Mouse (Mus musculus) monocyte, adult 2 months (primary cell): ENCODE measurements around the gene Astn2.

Experiments
- DNase-seq, 2 experiments: peaks; one replicate each; pipeline ENCODE4 v3.0.0; 2022; ENCODE audit warnings: low spot score in 2 of 2, low read depth in 1 of 2

The Astn2 gene

GRCm38 (mm10) chr4:66002936-66003335, 401.5 kb downstream of the Astn2 start:
- no peak for DNase-seq

GRCm38 (mm10) chr4:65983643-65984042, 420.8 kb downstream of the Astn2 start:
- no peak for DNase-seq

GRCm38 (mm10) chr4:65982882-65983281, 421.5 kb downstream of the Astn2 start:
- no peak for DNase-seq

- DNase-seq = no peak
These were observed 428.2 kb downstream of the Astn2 start for GRCm38 (mm10) chr4:65976251-65976650.

GRCm38 (mm10) chr4:65972395-65972794, 432.0 kb downstream of the Astn2 start:
- no peak for DNase-seq

- no peak for DNase-seq
These were observed 435.1 kb downstream of the Astn2 start for GRCm38 (mm10) chr4:65969318-65969717.

- no peak for DNase-seq
These were observed 439.8 kb downstream of the Astn2 start for GRCm38 (mm10) chr4:65964604-65965003.

- DNase-seq = no peak
These were observed 445.1 kb downstream of the Astn2 start for GRCm38 (mm10) chr4:65959188-65959759.

GRCm38 (mm10) chr4:65958369-65959187, 445.8 kb downstream of the Astn2 start:
- no peak for DNase-seq

GRCm38 (mm10) chr4:65951918-65952317, 452.5 kb downstream of the Astn2 start:
- no peak for DNase-seq

- DNase-seq = no peak
These were observed 457.2 kb downstream of the Astn2 start for GRCm38 (mm10) chr4:65947141-65947649.

GRCm38 (mm10) chr4:65946021-65946420, 458.4 kb downstream of the Astn2 start:
- DNase-seq = no peak

GRCm38 (mm10) chr4:65930901-65931300, 473.5 kb downstream of the Astn2 start:
- DNase-seq = no peak

GRCm38 (mm10) chr4:65920294-65920693, 484.1 kb downstream of the Astn2 start:
- DNase-seq = no peak

- DNase-seq = no peak
These were observed 488.1 kb downstream of the Astn2 start for GRCm38 (mm10) chr4:65916027-65917008.

- no peak for DNase-seq
These were observed 492.0 kb downstream of the Astn2 start for GRCm38 (mm10) chr4:65912247-65912942.

GRCm38 (mm10) chr4:65907660-65908059, 496.8 kb downstream of the Astn2 start:
- no peak for DNase-seq

- no peak for DNase-seq
These were observed 499.4 kb downstream of the Astn2 start for GRCm38 (mm10) chr4:65904963-65905362.

- no peak for DNase-seq
These were observed 508.1 kb downstream of the Astn2 start for GRCm38 (mm10) chr4:65896092-65897027.
